Mouse (Mus musculus) left cerebral cortex, postnatal 14 days (tissue): Measurements from ENCODE around the gene Tcf3. TPM values are rescaled to one million over a fixed set of nuclear protein-coding genes. Genes with fewer than 3 reads are reported as not detected.

Experiments used
- DNase-seq, 2 experiments: peaks; one replicate each; pipeline ENCODE4 v3.0.0; 2021 to 2022; ENCODE audit warnings: low spot score in 2 of 2, mixed read lengths in 1 of 2
- intact Hi-C: fragments of 180-260 bp; cut with DNase I; formaldehyde crosslinking; loops from one replicate; pipeline ENCODE4 v1.15.1; 2025
- long read RNA-seq, 2 experiments: library from polyadenylated mRNA; stranded (forward); transcript quantifications; one replicate each; pipeline ENCODE4 v2.0.0; 2021
- total RNA-seq, 2 experiments: library from RNA; stranded (reverse); gene quantifications; 2 replicates each; pipeline ENCODE4 v1.2.3; 2021

Gene Tcf3
- 10 to 100 TPM; 26.6 to 29.1 TPM for total RNA-seq
- long read RNA-seq, experiment 1, transcript Tcf3-206 (19 exons, 2,928 nt) = major isoform, 5 of 30 reads
- long read RNA-seq, experiment 1, partial matches to known transcripts = 6 of 30 reads
- long read RNA-seq, experiment 1, other reads (novel, unspliced or antisense) = 5 of 30 reads
- long read RNA-seq, experiment 2, transcript Tcf3-202 (19 exons, 2,829 nt) = major isoform, 5 of 48 reads
- long read RNA-seq, experiment 2, partial matches to known transcripts = 12 of 48 reads
- long read RNA-seq, experiment 2, other reads (novel, unspliced or antisense) = 15 of 48 reads

GRCm38 (mm10) chr10:80433513-80434232 is at the start of gene Tcf3:
Tcf3 (minus strand) TSS chr10:80433647.
- intact Hi-C loops = no loop called here
- DNase-seq = peak; percentile 96 to 99

DNA sequence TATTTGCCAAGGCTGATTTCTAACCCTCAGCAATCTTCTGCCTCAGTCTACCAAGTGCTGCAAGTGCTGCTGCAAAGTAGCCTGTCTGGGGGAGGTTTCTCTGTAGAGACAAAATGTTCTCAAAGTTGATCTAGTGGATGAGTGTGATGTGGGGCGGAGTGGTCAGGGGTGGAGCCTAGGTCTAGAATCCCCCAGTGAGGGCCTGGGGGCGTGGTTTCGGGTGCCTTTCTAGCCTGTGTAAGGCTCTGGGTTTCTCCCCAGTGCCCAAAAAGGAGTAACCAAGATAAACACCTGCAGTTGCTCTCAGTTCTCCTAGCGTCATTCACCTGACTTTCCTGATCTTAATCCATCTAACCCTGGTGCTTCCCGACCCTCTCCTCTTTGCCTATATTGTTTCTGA is 47.6 kb upstream of the Tcf3 start:
- no peak for DNase-seq
- intact Hi-C loops = no loop called here

DNA sequence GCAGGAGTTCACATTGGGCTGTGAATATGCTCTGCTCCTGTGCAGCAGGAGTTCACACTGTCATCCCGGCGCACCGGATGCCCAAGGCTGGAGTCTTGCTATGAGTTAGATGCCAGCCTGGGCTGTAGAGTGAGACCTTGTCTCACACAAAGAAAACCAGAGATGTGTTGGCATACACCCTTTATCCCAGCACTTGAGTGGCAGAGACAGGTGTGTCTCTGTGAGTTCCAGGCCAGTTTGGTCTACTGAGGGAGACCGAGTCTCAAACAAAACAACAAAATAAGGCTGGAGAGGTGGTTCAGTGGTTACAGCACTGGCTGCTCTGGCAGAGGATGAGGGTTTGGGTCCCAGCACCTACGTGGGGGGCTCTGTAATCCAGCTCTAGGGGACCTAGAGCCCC is 45.1 kb upstream of the Tcf3 start:
- intact Hi-C loops = no loop called here
- DNase-seq = no peak

DNA sequence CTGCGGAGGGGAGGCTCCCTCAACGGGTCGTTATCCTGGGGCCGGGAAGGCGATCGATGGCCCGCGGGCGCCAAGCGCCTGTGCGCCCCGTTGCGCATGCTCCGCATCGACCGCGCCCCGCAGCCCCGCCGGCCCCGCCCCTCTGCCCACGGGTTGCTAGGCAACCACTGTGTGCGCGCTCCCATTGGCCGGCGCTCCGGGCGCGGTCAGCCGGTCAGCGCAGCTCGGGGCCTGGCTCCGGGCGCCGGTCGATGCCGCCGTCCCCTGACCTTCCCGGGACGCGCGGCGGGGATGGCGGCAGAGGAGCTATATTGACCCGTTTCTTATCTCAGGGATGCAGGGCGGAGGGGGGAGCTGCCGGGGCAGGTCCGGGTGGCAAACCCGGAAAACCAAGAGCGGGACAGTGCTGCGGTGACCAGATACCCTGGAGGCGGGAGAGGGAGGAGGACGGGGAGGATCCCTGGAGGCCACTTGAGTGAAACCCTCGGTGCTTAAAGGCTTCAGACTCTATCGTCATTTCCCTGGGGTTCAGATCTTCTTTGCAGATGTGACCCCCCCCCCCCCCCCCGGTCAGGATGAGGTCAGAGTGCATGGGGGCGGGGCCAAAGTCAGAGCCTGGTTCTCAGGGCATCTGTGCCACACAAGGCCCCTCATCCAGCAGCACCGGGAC is 42.0 kb upstream of the Tcf3 start:
- DNase-seq = peak; percentile 79 to 90
- intact Hi-C loops = no loop called here

- no peak for DNase-seq
- intact Hi-C loops = no loop called here
These were observed 31.6 kb upstream of the Tcf3 start for GRCm38 (mm10) chr10:80465066-80465465.

- intact Hi-C loops = no loop called here
- DNase-seq = no peak
These were observed 31.1 kb upstream of the Tcf3 start for GRCm38 (mm10) chr10:80464381-80465035.

- intact Hi-C loops = no loop called here
- no peak for DNase-seq
These were observed 27.9 kb upstream of the Tcf3 start for GRCm38 (mm10) chr10:80461346-80461745.

GRCm38 (mm10) chr10:80460324-80460723 is 26.9 kb upstream of the Tcf3 start:
- no peak for DNase-seq
- intact Hi-C loops = no loop called here

DNA sequence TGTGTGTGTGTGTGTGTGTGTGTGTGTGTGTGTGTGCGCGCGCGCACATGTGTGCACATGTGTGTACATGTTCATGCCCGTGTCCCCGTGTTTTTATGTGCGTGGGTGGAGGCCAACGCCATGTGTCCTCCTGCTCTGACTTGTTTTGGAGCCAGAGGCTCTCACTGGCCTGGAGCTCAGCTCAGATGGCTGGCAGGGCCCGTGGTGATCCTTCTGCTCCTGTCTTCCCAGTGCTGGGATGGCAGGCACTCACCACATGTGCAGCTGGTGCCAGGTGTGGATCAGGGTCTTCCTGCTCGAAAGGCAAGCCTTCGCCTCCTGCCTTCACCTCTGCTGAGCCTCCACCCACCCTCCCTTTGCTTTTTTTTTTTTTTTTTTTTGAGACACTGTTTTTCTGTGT is 26.2 kb upstream of the Tcf3 start:
- no peak for DNase-seq
- intact Hi-C loops = no loop called here

- intact Hi-C loops = no loop called here
- no peak for DNase-seq
These were observed 25.8 kb upstream of the Tcf3 start for GRCm38 (mm10) chr10:80459236-80459635.

DNA sequence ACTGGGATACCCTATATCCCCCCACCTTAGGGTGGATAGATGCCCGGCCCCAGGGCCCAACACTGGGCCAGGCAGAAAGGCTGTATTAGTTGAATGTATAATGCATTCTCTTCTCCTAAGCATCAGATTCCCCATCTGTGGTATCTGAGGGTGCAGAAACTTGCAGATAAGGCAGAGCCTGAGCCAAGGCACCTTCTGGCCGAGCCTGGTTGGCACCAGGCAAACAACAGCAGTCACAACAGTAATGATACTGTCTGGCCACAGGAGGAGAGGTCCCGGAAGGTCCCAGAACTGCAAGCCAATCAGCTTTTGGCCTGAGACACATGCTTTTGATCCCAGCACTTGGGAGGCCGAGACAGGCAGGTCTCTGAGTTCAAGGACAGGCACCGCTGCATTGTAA is 22.2 kb upstream of the Tcf3 start:
- no peak for DNase-seq
- intact Hi-C loops = no loop called here

DNA sequence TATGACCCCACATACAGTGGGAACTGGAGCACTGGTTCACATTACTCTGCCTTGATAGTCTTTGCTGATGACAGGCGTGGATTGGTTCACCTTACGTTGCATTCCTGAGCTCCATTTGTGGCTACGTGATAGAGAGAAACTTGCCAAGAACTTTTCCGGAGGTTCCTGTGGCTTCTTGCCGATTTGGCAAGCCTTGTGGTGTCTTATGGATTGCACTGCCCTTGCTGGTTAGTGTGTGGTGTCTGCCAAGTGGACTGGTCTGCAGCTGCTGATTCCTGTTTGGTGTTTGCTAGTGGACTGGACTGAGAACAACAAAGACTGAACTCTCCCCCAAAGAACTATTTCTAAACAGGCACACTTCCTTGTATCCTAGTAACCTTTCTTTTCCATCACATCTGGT is 21.3 kb upstream of the Tcf3 start:
- no peak for DNase-seq
- intact Hi-C loops = no loop called here

DNA sequence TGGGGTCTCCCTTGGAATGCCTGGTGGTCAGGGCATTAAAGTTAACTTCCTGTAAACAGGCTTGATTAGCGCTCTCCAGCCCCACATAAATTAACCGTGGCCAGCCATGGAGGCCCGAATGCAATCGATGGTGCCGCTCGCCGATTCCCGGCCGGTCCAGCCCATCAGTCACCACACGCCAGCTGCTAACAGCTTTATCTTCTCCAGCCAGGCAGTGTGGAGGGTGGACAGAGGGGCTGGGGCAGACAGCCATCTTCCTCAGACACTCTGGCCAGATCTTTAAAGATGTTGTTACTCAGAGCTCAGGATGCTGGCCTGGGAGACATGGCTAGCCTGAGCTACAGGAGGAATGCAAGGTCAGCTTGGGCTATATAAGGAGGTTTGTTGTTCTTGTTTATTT is 20.2 kb upstream of the Tcf3 start:
- no peak for DNase-seq
- intact Hi-C loops = no loop called here

DNA sequence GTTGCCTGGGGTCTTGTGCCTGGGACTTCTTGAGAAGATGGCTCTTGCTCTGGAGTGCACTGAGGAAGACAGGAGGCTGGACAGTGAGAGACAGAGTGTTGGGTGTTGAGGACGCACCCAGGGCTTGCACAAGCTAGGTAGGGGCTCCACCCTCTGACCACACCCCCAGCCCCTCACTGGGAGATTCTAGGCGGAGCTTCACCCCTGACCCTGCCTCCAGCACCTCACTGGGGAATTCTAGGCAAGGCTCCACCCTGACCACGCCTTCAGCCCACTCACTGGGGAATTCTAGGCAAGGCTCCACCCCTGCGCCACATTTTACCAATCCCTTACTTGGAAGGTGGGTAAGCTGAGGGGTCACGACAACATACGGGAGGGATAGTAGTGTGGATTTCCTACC is 17.2 kb upstream of the Tcf3 start:
- DNase-seq = no peak
- intact Hi-C loops = no loop called here

GRCm38 (mm10) chr10:80445898-80446601 is 12.6 kb upstream of the Tcf3 start:
- intact Hi-C loops = loop anchor here (1.0 to 10.0 kb wide), 3 partner anchors 60 to 239 kb away; no protein-coding TSS in a partner anchor
- DNase-seq = peak; percentile 75 to 83

DNA sequence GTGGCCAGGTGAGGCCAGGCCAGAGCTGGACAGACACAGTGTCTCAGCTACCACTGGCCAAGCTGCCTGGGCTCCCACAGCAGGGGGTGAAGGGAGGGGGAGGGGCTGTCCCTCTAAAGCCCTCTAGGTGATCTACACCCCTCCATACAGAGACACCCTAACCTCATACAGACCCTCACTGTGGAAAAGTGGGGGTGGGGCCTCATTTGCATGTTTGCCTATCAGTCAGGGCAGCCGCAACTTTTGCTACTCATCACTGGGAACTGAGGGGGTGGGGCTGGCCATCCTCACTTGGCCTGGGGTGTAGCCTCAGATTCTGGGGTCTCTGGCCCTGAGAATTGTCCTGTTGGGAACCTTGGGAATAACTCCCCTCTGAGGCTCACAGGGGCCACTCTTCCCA is 11.6 kb upstream of the Tcf3 start:
- intact Hi-C loops = loop anchor here (5.0 to 10.0 kb wide), 2 partner anchors 102 to 240 kb away; no protein-coding TSS in a partner anchor
- DNase-seq = no peak

GRCm38 (mm10) chr10:80444339-80445045 is 11.0 kb upstream of the Tcf3 start:
- no peak for DNase-seq
- intact Hi-C loops = loop anchor here (5.0 to 10.0 kb wide), 2 partner anchors 103 to 240 kb away; no protein-coding TSS in a partner anchor

- no peak for DNase-seq
- intact Hi-C loops = loop anchor here (10.0 kb wide), 1 partner anchor 241 kb away; no protein-coding TSS in a partner anchor
These were observed 10.3 kb upstream of the Tcf3 start for GRCm38 (mm10) chr10:80443575-80444278.
